Mouse (Mus musculus) embryo, embryonic 10.5 days (tissue): Measurements from ENCODE around the gene Anapc16.

Experiments used
- DNase-seq: peaks from one replicate; pipeline ENCODE4 v3.0.0-alpha.2; 2015; ENCODE audit warnings: low spot score

Anapc16 gene

DNA sequence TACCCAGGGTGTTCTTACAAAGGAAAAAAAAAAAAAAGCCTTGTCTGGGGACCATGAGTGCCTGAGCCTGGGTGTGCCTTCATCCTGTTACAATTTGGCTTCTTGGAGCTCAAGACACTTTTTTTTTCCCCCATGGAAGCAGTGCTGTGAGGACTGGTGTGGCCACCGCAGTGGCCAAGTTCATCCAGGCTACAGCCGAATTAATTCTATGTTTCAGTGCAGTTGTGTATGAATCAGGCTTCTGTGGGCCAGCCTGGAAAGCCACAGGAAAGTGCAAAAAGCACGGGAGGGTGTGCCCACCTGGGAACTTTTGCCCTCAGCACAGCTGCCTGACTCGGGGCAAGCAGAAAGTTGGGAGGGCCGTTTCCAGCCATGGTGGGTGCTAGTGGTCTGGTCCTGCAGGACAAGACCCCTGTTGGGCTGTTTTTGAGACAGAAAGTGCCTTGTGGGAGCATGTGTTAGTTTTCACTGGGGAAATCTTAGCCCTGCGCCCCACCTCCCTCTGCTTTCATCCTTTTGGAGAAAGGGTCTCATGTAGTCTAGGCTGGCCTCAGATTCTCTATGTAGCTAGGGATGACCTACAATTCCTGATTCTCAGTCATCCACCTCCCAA, 32.4 kb downstream of the Anapc16 start:
- DNase-seq = peak; percentile 50

DNA sequence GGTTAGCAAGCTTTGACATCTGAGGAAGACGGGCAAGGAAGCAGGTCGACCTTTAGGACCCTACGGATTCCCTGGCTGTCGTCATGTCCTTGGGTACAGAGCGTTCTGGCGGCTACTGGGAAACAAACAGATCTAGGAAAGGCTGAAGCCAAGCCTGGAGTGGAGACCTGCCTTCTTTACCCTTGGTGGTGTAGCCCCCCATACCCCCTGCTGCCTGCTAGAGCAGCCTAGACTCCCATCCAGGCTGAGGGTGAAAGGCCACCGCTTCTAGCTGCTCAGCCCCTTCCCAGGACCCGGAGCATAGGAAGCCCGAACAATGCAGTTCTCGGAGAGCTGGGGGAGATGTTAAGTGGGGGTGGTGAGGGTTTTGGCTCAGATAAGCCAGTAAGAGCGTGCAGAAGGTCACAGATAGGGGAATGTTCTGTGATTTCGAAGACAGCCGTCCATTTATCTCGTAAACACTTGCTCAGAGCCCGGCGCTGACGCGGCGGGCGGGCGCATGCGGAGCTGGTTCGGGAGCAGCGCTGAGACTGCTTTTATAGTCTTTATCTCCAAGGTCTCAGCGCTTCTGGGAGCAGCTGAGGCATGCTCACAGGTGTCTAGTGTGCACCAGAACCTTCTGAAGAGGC, 33.0 kb downstream of the Anapc16 start:
- peak; percentile 89 for DNase-seq

GRCm38 (mm10) chr10:59967309-59967942, 35.5 kb downstream of the Anapc16 start:
- no peak for DNase-seq

DNA sequence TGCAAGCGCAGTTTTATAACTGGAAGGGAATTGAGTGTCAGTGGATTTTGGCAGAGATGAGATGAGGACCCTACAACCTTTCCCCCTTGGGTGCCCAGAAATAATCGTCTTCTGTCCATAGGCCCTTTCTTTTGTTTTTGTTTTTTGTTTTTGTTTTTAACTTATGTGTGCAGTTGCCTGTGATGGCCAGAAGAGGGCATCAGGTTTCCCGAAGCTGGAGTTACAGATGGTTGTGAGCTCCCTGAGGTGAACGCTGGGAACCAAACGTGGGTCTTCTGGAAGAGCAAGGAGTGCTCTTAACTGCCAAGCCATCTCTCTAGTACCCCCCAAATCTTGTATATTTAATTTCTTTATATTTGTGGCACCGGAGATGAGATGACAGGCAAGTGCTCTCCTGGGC, 36.2 kb downstream of the Anapc16 start:
- no peak for DNase-seq

DNA sequence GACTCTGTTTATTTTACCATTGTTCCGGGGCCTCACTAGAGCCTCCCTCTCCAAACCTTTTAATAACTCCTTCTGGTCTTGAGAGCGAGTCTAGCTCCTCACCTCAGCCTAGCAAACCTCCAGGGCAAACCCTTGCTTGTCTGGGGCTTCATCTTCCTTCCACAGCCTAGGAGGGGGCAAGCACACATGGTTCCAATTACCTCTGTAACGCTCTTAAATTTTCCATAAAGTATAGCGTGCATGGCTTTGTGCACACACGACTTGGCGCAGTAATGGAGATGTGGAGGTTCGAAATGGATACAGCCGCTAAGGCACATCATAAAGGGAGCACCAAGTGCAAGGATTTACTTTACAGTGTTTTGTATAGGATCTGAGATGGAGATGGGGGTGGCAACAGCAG, 37.1 kb downstream of the Anapc16 start:
- DNase-seq = peak; percentile 74

- DNase-seq = no peak
These were observed 37.6 kb downstream of the Anapc16 start for GRCm38 (mm10) chr10:59965362-59965695.

GRCm38 (mm10) chr10:59964504-59965361, 38.2 kb downstream of the Anapc16 start:
- peak; percentile 85 for DNase-seq

GRCm38 (mm10) chr10:59963609-59964008, 39.3 kb downstream of the Anapc16 start:
- no peak for DNase-seq

- no peak for DNase-seq
These were observed 43.4 kb downstream of the Anapc16 start for GRCm38 (mm10) chr10:59959517-59959916.

- no peak for DNase-seq
These were observed 44.5 kb downstream of the Anapc16 start for GRCm38 (mm10) chr10:59958458-59958857.

DNA sequence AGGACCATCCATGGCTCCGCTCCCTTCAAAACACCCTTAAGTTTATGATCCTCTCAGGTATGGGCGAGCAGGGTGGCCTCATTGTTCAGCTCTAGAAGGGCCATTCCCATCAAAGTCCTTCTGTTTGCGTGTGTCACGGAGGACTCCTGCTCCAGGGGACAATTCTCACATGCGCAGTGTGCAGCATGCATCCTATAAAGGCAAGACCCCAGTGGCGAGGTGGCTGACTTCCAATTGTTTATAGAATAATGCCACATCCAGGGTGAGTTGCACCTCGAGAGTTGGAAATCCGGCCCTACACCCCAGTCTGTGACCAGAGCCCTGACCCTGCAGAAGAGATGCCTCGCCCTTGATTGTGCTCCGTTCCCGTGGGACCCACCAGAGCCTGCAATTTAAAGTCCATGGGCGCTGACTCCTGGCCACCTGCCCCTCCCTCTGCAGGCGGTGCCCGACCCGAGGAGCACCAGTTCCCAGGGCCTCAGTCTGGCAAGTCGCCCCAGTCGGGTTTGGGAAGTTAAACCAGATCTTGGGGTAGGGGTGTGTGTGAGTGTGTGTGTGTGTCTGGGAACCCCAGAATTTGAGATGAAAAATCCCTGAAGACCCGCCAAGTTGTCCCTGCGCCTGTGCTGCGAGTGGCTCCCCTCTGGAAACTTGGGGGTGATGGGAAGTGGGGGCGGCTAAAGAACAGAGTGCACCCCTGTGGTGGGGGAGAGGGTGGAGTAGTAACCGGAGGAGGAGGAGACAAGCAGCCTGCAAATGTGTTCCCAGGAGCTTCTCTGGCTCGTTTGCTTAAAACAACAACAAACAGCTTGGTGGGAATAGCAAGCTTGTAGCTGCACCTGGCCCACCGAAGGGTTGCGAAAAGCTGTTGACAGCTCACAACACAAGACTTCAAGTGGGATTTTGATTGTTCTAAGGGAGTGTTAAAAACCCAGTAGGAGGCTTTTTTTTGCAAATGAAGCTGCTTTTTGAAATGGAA, 45.5 kb downstream of the Anapc16 start:
- DNase-seq = no peak

DNA sequence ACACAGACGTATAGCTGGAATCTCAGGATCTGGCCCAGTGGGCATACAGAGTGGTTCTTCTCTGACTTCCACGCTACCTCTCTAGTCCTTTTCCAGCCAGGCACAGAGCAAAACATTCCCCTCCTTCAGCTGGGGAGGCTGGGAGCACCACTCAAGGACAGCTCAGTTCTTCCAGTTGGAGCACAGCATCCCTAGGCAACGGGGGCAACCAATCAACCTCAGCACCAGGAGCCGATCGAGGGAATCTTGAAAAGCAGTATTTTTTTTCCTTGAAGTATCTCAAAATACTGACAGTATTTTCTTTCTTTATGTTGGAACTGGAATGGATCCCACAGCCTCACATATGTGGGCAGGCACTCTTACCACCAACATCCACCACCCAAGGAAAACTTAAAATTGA, 46.3 kb downstream of the Anapc16 start:
- no peak for DNase-seq

DNA sequence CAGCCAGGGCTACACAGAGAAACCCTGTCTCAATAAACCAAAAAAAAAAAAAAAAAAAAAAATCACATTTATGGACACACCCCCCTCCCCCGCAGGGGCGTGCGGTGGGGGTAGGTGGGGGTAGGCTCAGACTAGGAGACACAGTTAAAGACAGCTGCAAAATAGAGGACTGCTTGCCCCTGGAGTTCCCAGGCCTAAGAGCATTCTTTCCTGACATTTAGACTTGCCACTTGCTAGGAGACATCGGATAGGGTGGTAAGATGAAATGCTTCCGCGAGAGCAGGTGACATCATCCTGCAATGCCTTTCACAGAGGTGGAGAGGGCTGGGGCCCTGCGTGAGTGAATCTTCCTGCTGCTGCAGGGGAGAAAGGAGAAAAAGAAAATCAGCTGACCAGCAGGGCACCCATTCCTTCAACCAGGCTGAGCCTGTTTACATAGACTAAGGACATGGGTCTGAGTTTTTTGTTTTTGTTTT, 49.3 kb downstream of the Anapc16 start:
- no peak for DNase-seq

- peak; percentile 77 for DNase-seq
These were observed 50.0 kb downstream of the Anapc16 start for GRCm38 (mm10) chr10:59952781-59953563.

- peak; percentile 84 for DNase-seq
These were observed 50.7 kb downstream of the Anapc16 start for GRCm38 (mm10) chr10:59952152-59952780.

- DNase-seq = peak; percentile 99
These were observed 51.5 kb downstream of the Anapc16 start, which contains the start of gene Ddit4 for GRCm38 (mm10) chr10:59951211-59952151. Gene Ddit4, minus strand, starts transcription at chr10:59951834.

DNA sequence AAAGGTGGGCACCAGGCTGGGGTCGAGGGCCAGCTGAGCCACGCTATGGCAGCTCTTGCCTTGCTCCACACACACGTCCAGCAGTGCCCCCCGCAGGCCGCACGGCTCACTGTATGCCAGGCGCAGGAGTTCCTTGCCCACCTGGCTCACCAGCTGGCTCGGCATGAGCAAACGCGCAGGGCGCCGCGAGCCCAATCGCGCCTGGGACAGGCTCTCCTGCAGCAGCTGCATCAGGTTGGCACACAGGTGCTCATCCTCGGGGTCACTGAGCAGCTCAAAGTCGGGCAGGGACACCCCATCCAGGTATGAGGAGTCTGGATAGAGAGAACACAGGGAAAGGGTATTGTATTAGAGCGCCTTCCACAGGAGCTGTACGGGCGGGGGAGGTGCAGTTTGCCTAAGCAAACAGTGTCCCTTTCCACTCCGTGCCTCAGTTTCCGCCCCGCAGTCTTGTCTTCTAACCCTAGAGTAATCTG, 52.2 kb downstream of the Anapc16 start:
- DNase-seq = peak; percentile 80

- no peak for DNase-seq
These were observed 52.9 kb downstream of the Anapc16 start for GRCm38 (mm10) chr10:59949783-59950605.
